Mouse (Mus musculus): ENCODE results near the gene Sash1. TPM values are rescaled to one million over a fixed set of nuclear protein-coding genes. Genes with fewer than 3 reads are reported as not detected.
"Not testable (repeated sequence)": the region's sequence is repeated elsewhere in the genome, so short reads cannot be mapped to it uniquely, and the experiment has no call there.

Sash1 gene
- total RNA-seq, 4 experiments from 2014 or later = 55.2 to 62.5 (median 57.8) TPM

DNA sequence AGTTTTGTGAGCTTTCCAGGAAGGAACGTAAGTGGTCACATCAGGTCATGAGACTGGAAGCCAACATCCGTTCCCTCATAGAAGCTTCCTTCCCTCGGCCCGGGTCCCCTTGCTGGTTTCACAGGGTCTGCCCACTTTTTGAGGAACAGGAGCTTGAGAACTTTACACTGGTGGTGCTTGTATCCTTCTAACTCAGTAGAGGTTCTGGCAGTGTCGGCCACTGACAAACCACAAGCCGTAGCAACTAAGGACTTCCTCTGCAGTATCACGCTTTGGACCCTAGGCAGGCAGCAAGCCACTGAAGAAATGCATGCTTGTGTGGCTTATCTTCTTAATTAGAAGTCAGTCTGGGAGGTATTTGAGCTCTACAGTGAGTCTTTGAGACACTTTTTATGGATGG is 126.6 kb downstream of the Sash1 start:
- no peak for DNase-seq (ENCODE audit: low spot score in 2 of 2)

DNA sequence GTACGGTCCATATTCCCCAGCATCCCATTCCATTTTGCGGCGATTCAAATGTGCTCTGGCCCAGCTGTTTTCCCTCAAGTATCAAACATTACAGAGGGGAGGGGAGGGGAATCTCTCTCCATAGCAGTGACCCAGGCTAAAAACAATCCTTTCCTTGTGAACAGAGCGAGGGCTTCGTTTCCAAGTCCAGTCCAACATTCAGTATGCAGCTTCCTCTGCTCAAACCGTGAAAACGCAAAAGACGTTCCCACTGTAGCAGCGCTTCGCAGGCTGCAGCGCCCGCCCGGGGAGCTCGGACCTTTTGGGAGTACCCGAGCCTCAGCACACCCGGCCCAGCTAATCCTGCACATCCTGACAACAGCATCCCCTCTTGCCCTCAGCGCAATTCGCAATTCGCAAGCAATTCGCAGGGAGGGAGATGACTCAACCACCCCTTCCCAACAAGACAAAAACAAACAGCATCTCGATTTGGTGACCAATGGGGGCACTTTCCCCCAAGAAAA is 128.4 kb downstream of the Sash1 start:
- DNase-seq (ENCODE audit: low spot score in 2 of 2) = no peak

DNA sequence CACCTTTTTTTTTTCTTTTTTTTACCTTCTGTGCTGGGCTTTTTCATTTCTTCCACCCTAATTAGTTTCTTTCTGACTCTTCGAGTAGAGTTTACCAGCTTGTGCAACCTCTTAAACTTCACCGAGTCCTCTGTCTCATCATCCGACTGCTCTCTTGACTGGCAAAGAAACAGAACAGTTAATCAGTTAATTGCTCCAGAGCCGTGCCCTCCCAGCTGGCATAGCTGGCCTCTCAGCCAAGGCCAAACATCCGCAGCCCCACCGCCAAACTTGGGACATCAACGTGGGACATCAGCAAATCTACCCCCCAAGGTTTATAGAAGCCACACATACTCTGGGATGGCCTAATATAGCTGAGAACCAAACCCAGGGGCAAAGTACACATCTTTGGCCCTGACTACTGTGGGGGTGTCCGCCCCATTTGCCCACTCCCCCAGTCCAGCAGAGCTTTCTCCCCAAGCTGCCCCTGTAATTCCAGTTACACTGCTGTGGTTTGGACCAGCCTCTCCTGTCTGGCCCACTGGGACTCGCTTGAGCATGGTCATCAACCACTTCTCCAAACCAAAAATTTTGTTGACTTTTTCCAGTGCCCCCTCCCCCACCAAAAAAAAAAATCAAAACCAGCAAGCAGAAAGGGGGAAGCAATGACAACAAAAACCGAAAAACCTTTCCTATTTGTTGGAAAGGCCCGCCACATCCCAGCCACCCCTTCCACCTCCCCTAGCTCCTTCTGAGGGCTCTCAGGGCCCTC is 129.1 kb downstream of the Sash1 start:
- no peak for DNase-seq (ENCODE audit: low spot score in 2 of 2)

DNA sequence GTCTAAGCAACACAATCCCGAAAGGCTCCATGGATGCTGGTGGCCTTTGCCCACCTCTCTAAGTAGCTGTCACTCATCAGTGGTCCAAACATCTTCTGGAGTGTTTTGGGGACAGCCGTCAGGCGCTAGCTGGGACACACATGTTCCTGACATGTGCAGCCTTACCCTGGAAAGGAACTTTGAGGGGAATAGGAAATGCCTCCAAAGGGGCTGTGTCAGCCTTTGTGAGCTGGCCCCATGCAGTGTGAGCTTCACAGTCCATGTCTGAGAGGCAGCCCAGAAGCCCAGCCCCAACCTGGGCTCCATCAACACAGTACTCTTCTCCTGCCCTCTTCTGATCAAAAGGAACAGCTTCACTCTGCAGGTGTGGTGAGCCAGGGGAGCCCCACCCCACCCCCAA is 132.5 kb downstream of the Sash1 start:
- DNase-seq (ENCODE audit: low spot score in 2 of 2) = no peak

DNA sequence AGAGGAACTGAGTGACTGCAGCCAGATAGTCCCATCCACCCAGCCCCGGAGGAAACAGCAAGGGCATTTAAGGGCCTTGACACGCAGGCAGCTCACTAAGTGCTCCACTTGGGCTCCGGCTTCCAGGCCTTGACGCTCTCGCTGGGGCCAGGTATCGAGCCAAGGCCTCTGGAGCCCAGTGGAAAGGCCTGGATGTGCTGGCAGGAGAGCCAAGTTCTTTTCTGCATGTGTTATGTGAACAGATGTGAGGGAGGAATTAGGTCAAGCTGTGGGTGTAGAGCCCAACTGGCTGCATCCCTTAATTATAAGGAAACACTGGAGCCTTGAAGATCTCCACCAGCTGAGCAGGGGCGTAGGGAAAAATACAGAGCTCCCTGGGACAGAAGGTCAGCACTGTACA is 133.4 kb downstream of the Sash1 start:
- peak in 1 of 2 experiments; percentile 38 for DNase-seq (ENCODE audit: low spot score in 2 of 2)

DNA sequence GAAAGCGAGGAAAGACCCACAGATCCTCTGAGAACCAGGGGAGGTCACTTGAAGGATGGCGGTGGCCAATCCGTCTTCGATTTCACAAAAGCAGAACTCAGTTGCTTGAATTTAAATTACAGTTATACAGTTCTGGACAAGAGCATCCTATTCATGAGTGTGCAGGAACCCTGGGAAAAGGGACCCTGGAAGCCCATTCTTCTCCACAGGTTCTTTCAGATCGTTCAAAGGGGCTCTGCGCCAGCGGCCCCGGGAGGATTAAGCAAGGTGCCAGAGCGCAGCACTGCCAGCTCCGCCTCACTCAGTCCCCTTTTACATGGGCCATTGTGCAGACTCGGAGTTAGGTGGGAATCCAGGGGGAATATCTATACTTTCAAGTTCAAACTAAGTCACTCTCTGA is 136.3 kb downstream of the Sash1 start:
- DNase-seq (ENCODE audit: low spot score in 2 of 2) = peak in 1 of 2 experiments; percentile 23

DNA sequence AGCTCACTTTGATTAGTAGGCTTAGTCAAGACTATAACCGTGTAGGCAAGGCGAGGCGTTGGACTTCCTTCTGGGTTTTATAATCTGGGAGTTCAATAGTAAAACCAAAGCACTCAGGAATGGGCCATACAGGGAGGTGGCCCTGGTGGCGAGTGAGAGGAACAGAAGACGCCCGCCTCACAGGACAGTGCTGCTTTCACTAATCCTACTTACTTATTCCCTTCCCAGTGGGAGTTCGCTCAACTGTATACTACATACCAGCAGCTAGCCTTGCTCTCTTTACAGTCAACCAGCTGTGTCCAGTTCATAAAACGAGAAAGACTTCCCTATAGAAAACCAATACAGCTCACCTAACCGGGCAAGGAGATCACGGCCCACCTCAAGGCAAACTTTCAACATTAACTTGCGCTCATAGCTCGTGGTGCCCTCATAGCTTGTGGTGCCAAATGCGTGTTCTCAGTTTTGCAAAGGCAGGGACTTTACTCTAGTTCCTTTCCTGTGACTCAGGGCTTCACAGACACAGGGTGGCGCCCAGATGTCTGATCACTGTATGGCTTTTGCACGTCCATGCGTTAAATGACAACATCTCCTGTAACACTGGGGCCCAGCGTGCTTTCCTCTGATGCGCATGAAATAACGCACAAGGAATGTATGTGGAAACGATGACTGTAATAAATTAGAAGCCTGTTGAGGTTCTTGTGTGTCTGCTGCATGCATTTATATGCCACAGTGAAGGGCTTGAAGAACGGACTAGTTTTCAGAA is 138.2 kb downstream of the Sash1 start:
- no peak for DNase-seq (ENCODE audit: low spot score in 2 of 2)

DNA sequence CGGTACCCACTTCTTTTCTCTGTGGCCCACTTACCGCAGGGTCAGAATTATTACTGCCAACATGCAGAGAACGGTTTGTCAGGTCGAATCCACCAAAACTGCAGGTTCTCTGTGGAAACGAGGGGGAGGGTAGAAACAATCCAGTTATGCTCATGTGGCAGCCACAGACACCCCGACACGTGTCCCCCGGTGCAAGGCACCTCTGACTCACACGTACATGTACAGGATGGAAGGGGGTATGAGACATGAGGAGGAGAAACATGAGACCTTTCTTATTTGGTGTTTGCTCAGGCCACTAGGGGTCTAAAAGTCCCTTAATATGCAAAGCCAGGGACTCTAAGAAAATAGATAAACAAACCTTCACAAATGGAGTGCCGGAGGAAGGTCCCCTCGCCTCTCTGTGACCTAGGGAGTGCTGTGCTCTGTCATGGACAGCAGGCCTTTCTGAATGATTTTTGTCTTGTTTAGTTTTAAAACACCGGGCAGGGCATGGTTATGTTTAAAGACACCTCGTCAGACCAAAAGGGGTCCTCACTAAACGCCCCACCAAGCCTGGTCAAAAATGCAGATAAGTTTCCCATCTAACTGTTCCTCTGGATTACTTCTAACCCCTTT is 139.7 kb downstream of the Sash1 start:
- DNase-seq (ENCODE audit: low spot score in 2 of 2) = no peak

DNA sequence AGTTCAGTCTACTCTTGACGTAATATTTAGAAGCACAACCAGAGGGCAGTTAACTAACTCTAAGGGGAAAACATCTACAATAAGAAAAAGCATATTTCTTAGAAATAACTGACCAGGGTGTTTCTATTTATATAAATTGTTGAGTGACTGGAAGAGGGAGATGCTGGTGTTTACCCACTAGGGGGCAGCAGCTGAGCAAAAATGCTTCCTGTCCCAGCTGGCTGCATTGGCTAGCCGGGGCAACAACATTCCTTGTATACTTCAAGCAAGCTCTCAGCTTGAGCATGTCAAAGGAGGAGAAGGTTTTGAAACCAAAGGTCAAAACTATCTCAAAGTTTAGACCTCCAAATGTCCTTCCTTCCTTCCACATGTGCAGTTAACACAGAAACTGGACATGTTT is 143.0 kb downstream of the Sash1 start:
- DNase-seq (ENCODE audit: low spot score in 2 of 2) = no peak

DNA sequence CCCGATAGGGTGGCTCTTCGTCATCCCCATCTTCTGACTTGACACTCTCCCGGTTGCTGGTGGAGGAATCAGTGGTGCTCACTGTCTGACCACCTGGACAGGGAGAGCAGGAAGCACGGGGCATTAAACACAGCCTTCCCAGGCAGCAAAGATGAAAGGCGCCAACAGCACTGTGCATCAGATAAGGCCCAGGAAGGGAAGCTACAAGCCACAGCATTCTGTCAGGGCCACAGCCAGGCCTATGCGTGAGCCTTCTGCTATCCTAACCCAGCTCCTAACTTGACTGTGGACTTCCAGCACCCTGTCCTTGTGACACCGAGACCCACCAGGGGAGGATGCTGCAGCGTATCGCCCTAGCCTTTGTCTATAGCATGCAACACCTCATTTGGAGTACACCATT is 144.4 kb downstream of the Sash1 start:
- DNase-seq (ENCODE audit: low spot score in 2 of 2) = no peak

DNA sequence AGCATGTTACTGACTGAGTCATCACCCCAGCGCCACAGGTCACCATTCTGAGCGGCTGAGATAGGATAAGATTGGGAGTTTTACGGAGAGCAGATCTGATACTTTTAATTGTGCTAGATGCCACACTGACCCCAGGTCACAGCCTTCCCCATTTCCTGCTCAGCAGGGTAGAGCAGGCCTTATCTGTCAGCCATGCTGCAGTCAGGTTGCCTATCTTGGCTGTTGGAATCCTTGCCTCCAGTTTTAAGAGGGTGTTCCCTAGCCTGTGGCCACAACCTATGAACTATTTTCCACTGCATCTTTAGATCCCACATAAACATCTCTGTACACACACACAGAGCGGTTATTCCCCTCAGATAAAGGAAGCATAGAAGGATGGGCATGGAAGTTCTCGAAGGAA is 145.1 kb downstream of the Sash1 start:
- no peak for DNase-seq (ENCODE audit: low spot score in 2 of 2)

DNA sequence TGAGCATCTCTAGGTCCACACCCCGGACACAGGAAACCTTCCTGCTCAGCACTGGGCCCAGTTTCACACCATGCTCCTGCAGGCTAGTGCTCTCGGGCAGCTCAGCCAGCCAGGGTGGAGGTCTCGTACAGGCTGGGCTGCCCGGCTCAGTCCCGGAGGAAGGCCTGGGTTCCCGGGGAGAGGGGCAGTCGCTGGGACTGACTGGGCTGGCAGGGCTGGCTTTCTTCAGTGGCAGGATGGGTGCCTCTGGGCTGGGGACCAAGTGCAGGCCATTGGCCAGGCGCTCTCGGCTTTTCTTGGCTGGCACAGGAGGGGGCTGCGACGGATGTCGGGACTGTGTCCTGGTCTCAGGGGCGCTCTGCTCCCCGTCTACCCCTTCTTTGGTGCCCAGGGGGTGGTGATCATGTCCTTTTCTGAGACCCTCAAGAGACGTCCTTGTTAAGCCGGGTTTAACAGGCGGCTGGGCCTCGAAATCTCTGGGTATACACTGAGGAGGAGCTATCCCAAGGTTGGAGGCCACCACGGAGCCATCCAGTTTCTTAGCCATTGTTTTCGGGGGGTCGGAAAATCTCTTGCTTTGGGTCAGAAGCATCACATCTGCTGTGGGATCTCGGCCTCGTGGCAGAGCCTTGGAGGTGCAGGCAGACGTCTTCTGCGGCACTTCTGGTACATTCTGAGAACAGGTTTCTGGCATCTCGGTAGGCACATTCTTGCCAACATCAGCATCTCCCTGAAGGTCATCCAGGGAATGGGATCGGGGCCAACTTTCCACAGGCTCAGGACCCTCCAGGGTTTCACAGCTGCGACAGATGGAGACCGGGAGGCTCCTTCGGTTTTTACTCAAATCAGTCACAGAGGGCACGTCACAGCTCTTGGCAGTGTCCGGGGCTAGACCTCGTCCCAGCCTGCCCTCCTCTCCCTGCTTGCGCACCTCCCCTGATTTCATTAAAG is 156.2 kb downstream of the Sash1 start:
- DNase-seq (ENCODE audit: low spot score in 2 of 2) = no peak

DNA sequence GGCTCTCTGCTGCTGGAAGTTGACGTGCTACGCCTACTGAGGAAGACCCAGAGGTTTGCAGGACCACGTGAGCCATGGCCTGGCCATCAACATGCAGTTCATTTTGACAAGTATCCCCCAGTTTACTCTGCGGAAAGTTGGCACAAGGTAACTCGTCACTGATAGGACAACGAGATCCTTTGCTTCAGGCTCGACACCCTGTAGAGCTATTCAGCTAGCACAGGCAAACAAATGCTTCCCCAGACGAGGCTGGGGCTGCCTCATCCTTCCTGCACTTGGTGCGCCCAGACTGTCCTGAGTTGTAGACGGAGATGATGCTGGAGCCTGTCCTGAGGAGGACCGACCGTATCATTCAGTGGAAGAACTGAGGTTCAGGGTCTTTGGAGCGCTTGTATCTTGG is 166.5 kb downstream of the Sash1 start:
- DNase-seq (ENCODE audit: low spot score in 2 of 2) = no peak

DNA sequence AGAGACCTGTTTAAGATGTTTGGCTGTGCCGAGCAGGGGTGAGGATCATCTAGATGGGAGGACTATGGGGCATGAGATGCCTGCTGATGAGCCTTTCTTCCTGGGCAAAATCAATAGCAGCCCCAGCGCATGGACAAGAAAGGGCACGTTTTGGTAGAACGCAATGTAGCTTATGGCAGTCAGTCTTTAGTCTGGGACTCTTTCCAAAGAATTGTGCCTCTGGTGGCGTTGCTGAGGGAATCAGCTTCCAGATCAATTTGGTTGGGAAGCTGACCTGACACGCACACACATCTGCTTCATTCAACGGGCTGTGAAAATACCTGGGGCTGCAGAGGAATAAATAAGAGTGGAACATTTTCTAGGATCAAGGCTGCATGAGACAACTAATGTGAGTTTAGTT is 167.0 kb downstream of the Sash1 start:
- no peak for DNase-seq (ENCODE audit: low spot score in 2 of 2)

DNA sequence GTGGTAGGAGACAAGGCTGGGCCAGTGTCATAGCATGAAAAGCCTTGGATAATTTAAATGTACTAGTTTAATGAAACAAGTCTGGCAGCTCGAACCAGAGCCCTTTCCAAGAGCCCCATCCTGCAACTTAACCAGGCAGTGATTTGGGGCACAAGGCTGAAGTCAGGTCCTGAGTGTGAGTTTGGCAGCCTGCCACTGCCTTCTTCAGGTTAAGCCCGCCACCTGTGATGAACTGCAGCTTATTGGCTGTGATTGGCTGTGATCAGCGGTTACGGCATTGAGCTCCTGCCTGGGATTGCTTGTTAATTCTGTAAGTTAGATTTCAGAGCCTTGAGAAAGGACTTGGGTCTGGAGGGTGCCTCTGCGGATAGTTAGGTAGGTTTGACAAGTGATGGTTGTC is 168.7 kb downstream of the Sash1 start:
- DNase-seq (ENCODE audit: low spot score in 2 of 2) = no peak

DNA sequence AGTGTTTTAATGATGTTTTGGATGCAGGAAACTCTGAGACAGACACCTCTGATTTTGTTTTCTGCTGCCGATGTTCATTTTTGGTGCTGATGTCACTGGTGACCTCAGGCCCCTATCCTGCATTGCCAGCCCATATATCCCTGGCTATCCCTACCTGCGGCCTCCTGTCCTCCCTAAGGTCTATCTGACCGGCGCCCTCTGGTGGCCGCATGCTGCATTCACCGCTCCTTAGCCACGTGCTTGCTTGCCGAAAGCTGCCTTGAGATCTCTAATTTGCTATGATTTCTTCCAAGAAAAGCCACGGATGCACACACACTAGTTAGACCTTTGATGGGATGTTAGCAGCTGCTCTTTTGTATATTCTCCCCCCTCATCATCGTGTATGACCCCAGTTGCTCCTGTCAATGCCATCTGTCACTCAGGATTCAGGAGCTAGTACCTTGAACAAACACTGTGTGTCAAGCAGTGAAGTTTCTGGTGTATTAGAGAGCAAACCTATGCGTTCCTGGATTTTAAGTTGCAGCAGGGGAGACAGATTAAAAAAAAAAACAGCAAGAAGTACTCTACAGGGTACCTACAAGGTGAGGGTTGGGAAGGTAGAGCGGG is 170.1 kb downstream of the Sash1 start:
- peak; percentile 36 to 55 for DNase-seq (ENCODE audit: low spot score in 2 of 2)

DNA sequence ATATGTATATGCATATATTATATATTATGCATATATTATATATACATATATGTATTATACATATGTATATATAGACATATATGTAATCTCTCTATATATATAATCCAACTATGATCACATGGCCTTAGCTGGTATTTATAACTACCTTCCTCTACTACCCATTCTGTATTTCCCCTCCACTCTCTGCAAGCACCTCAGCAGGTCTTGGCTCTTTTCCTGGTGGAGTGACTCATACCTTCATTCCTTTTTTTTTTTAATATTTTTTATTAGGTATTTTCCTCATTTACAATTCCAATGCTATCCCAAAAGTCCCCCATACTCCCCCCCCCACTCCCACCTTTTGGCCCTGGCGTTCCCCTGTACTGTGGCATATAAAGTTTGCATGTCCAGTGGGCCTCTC is 189.2 kb downstream of the Sash1 start:
- DNase-seq (ENCODE audit: low spot score in 2 of 2) = not testable (repeated sequence)

DNA sequence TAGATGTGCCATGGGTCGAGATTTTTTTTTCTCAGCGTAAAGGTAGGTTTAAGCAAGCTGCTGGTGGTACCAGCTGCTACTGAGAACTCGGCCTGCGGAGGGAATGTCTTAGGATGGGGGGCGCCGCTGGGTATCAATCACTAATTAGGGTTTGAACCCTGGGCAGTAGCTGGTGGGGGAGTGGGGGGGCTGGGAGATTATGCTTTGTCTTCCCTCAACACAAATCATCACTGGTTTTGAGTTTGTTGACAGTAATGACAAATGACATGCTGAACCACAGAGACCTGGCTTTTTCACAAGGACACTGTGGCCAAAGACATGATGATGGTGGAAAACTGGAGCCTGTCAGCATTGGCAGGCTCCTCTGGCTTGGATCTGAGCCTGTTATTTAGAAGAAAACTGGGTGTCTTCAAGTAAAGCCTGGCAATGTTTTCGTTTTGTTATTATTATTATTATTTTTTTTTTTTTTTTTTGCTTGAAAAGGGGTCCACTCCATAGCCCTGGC is 191.8 kb downstream of the Sash1 start:
- no peak for DNase-seq (ENCODE audit: low spot score in 2 of 2)

DNA sequence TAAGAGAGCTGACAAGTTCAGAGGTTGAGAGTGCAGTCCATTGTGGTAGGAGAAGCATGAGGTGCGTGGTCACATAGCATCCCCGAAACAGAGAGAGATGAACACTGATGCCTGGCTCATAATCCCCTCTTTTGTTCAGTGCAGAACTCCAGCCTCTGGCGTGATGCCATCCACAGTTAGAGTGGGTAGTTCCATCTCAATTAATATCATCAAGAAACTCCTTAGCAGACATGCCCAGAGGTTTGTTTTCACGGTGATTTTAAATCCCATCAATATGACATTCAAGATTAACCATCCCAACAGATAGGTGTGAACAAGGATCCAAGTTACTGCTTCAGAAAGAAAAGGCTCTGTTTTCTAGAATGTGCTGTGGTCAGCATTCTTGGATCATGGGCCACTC is 192.3 kb downstream of the Sash1 start:
- DNase-seq (ENCODE audit: low spot score in 2 of 2) = no peak

DNA sequence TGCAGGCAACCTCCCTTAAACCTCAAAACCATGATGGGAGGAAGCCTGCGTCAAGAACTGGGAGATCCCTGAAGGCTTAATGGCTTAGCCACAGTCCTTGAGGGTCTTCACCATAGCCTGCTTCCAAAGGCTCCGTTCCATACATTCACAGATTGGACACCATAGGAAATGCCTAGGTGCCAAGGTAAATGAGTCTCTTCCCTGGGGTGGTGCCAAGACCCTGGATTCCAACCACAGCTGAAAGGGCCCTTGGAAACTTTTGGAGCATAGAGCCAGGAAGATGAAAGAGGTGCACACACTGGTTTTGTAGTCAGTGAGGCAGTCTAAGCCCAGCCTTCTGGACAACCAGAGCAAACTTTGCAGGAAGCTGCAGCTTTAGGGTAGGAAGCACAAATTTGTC is 193.3 kb downstream of the Sash1 start:
- no peak for DNase-seq (ENCODE audit: low spot score in 2 of 2)

DNA sequence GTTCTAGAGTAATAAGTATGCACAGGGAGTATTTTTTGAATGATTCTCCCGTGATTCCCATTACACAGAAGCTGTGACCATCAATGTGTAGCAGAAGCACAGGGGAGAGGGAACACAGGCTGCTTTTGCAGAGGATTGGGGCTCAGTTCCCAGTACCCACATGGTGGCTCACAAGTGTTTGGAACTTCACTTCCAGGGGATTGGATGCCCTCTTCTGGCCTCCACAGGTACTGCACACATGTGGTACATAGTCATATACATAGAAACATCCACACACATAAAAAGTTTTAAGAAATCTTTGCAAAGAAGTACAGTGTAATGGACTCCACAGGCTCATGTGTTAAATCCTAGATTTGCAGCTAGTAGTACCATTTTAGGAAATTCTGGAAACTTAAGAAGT is 199.7 kb downstream of the Sash1 start:
- no peak for DNase-seq (ENCODE audit: low spot score in 2 of 2)

Data from left cerebral cortex, adult 8-10 months (tissue).